Mouse (Mus musculus) Patski (cell line): ENCODE data around the gene Tmc4. TPM values are rescaled to one million over a fixed set of nuclear protein-coding genes. Genes with fewer than 3 reads are reported as not detected.
"Not testable (repeated sequence)": the region's sequence is repeated elsewhere in the genome, so short reads cannot be mapped to it uniquely, and the experiment has no call there.

Source experiments
- ATAC-seq: fragments of 100-300 bp; one replicate; pipeline ENCODE4 v1.8.0; 2021
- CTCF ChIA-PET: fragments of 350-600 bp; sonication (Branson Sonifier 250); formaldehyde crosslinking; loops from one replicate; lab custom pipeline; 2022; ENCODE audit warnings: inconsistent platforms; lab: Charles Lee
- POLR2A ChIA-PET: fragments of 350-600 bp; sonication (Branson Sonifier 250); formaldehyde crosslinking; loops from one replicate; lab custom pipeline; 2022; ENCODE audit warnings: antibody characterized with exemption, inconsistent platforms; lab: Charles Lee
- DNase-seq: peaks from one replicate; pipeline ENCODE4 v3.0.0-alpha.2; 2011; ENCODE audit warnings: low read depth, low spot score
- H3K27me3 ChIP-seq: fragments of 371-371 bp; one replicate; pipeline ENCODE4 v1.5.1; 2021
- CTCF ChIP-seq: fragments of 100-300 bp; IDR thresholded peaks from one replicate; pipeline ENCODE4 v1.5.1; 2021
- in situ Hi-C: fragments of 300-500 bp; cut with MboI; formaldehyde crosslinking; loops from 3 replicates; pipeline ENCODE4 v1.11.1; 2018; ENCODE audit warnings: low pct_unique_long_range_greater_than_20kb, mixed read lengths
- polyA plus RNA-seq: library from polyadenylated mRNA; unstranded; gene quantifications from one replicate; pipeline ENCODE4 v1.2.3, GENCODE M21; 2021

Gene Tmc4
- polyA plus RNA-seq: 2.4 TPM

- no peak for TF ChIP-seq CTCF
- ATAC-seq: no peak
- ChIA-PET CTCF (no interaction called here), POLR2A (no interaction called here)
- DNase-seq: no peak
- H3K27me3 ChIP-seq: no peaks in the 10 kb centered on the region
- in situ Hi-C loops: no loop called here
Observed at GRCm38 (mm10) chr7:3677342-3677741, at the start of gene Tmc4. TSS of gene Tmc4 (minus strand) at chr7:3677553.

GRCm38 (mm10) chr7:3725459-3725858 is 48.1 kb upstream of the Tmc4 start:
- ATAC-seq, DNase-seq, POLR2A ChIA-PET, H3K27me3 ChIP-seq, in situ Hi-C loops, CTCF ChIA-PET: not testable (repeated sequence)

- in situ Hi-C loops, POLR2A ChIA-PET, CTCF ChIA-PET, H3K27me3 ChIP-seq, DNase-seq, ATAC-seq: not testable (repeated sequence)
Observed at GRCm38 (mm10) chr7:3720268-3720667, 42.9 kb upstream of the Tmc4 start, which contains the start of gene Pirb. TSS of gene Pirb (minus strand) at chr7:3720391.

GRCm38 (mm10) chr7:3715249-3715648 is 37.9 kb upstream of the Tmc4 start:
- DNase-seq (no peak), ATAC-seq (no peak)
- CTCF ChIA-PET: no interaction called here
- TF ChIP-seq CTCF: no peak
- no peaks in the 10 kb centered on the region for H3K27me3 ChIP-seq
- POLR2A ChIA-PET: no interaction called here
- in situ Hi-C loops: no loop called here

- H3K27me3 ChIP-seq: no peaks in the 10 kb centered on the region
- no peak for TF ChIP-seq CTCF
- in situ Hi-C loops: no loop called here
- ATAC-seq (no peak), DNase-seq (no peak)
- ChIA-PET POLR2A (no interaction called here), CTCF (interaction anchor here (1.7 kb wide), 1 partner anchor 9 kb away, joined by 3 read pairs; no protein-coding TSS in a partner anchor)
Observed at GRCm38 (mm10) chr7:3712264-3712942, 35.0 kb upstream of the Tmc4 start.

GRCm38 (mm10) chr7:3709000-3709399 is 31.6 kb upstream of the Tmc4 start:
- H3K27me3 ChIP-seq: no peaks in the 10 kb centered on the region
- CTCF ChIA-PET: no interaction called here
- ATAC-seq (no peak), DNase-seq (no peak)
- POLR2A ChIA-PET: no interaction called here
- no peak for TF ChIP-seq CTCF
- in situ Hi-C loops: no loop called here

- ATAC-seq, DNase-seq, H3K27me3 ChIP-seq, in situ Hi-C loops, POLR2A ChIA-PET: not testable (repeated sequence)
- CTCF ChIA-PET: interaction anchor here (0.8 kb wide), 1 partner anchor 724 kb away, joined by 3 read pairs; no protein-coding TSS in a partner anchor
Observed at GRCm38 (mm10) chr7:3708447-3708980, 31.2 kb upstream of the Tmc4 start.

GRCm38 (mm10) chr7:3707568-3708413 is 30.4 kb upstream of the Tmc4 start:
- POLR2A ChIA-PET: interaction anchor here (3.3 kb wide), 1 partner anchor 14 kb away, joined by 11 read pairs; the partner anchor contains the start of genes Mboat7 and Tsen34
- H3K27me3 ChIP-seq: no peaks in the 10 kb centered on the region
- no peak for TF ChIP-seq CTCF
- in situ Hi-C loops: no loop called here
- DNase-seq (no peak), ATAC-seq (no peak)
- CTCF ChIA-PET: interaction anchor here (0.8 to 1.5 kb wide), 2 partner anchors 10 to 724 kb away, joined by 3 to 4 read pairs; no protein-coding TSS in a partner anchor

GRCm38 (mm10) chr7:3707027-3707426 is 29.7 kb upstream of the Tmc4 start:
- ChIA-PET CTCF (interaction anchor here (1.5 kb wide), 1 partner anchor 9 kb away, joined by 4 read pairs; no protein-coding TSS in a partner anchor), POLR2A (interaction anchor here (3.3 kb wide), 1 partner anchor 13 kb away, joined by 11 read pairs; the partner anchor contains the start of genes Mboat7 and Tsen34)
- DNase-seq (no peak), ATAC-seq (no peak)
- in situ Hi-C loops: no loop called here
- H3K27me3 ChIP-seq: no peaks in the 10 kb centered on the region
- no peak for TF ChIP-seq CTCF

- CTCF ChIA-PET: interaction anchor here (1.5 to 1.8 kb wide), 2 partner anchors 9 to 11 kb away, joined by 4 to 9 read pairs; no protein-coding TSS in a partner anchor
- POLR2A ChIA-PET: interaction anchor here (3.3 kb wide), 1 partner anchor 13 kb away, joined by 11 read pairs; the partner anchor contains the start of genes Mboat7 and Tsen34
- DNase-seq (no peak), ATAC-seq (no peak)
- in situ Hi-C loops: no loop called here
- no peaks in the 10 kb centered on the region for H3K27me3 ChIP-seq
- TF ChIP-seq CTCF: no peak
Observed at GRCm38 (mm10) chr7:3706343-3706934, 29.1 kb upstream of the Tmc4 start.
